ENCODE assay signal across 8 mouse cellular contexts in genomic region chr11:65852066-65852465, GRCm38 (mm10). TPM values are rescaled to one million over a fixed set of nuclear protein-coding genes. Genes with fewer than 3 reads are reported as not detected.
DNase-seq lines count a peak whose midpoint lies in the region; ATAC-seq and TF ChIP-seq lines count a peak whose summit lies in the region.

No protein-coding gene starts in this region.

- H3K4me3 ChIP-seq in kidney, postnatal 0 days (replicated peaks; ENCODE audit: low read depth, low read length), result no peak overlapping the region
- H3K4me3 ChIP-seq in thymus, adult 2 months (ENCODE audit: control insufficient read depth, insufficient read depth, low read length), result no peak overlapping the region
- no peak overlapping the region for H3K4me3 ChIP-seq in intestine, embryonic 15.5 days (replicated peaks)

- H3K4me1 ChIP-seq in kidney, postnatal 0 days (replicated peaks; ENCODE audit: insufficient read depth, low read length), result no peaks in the 10 kb centered on the region
- no peaks in the 10 kb centered on the region for H3K4me1 ChIP-seq in thymus, adult 2 months (replicated peaks; ENCODE audit: control insufficient read depth, insufficient read depth, low read length)
- no peaks in the 10 kb centered on the region for H3K4me1 ChIP-seq in intestine, embryonic 15.5 days (replicated peaks)

- H3K27me3 ChIP-seq in kidney, postnatal 0 days (ENCODE audit: insufficient read depth, low read length), result no peaks in the 10 kb centered on the region
- H3K27me3 ChIP-seq in thymus, adult 2 months (ENCODE audit: control insufficient read depth, insufficient read depth, low read length), result no peaks in the 10 kb centered on the region
- no peaks in the 10 kb centered on the region for H3K27me3 ChIP-seq in intestine, embryonic 15.5 days (replicated peaks)

- no peaks in the 10 kb centered on the region for H3K9me3 ChIP-seq in kidney, postnatal 0 days (replicated peaks; ENCODE audit: low read length)
- no peaks in the 10 kb centered on the region for H3K9me3 ChIP-seq in intestine, embryonic 15.5 days

- peak; percentile 53; the same call in 1 of the 2 replicates for TF ChIP-seq CTCF in kidney, postnatal 0 days (IDR thresholded peaks at IDR 0.05; ENCODE audit: low read depth)
- no peak for TF ChIP-seq CTCF in thymus, adult 2 months (IDR thresholded peaks at IDR 0.05; ENCODE audit: borderline replicate concordance, control insufficient read depth, extremely low read depth, insufficient read depth, low read length, poor library complexity)

- H3K27ac ChIP-seq in kidney, postnatal 0 days, result no peak overlapping the region
- no peak overlapping the region for H3K27ac ChIP-seq in thymus, adult 2 months (ENCODE audit: control insufficient read depth, insufficient read depth, low read length)
- no peak overlapping the region for H3K27ac ChIP-seq in intestine, embryonic 15.5 days

- 5% methylated on average over 1 of the region's 1 CpGs for WGBS in kidney, postnatal 0 days
- 7% methylated on average over 1 of the region's 1 CpGs for WGBS in thymus, adult 2 months
- 19% methylated on average over 1 of the region's 1 CpGs for WGBS in intestine, embryonic 15.5 days

- TF ChIP-seq POLR2A in thymus, adult 2 months (IDR thresholded peaks at IDR 0.05; ENCODE audit: control insufficient read depth, extremely low read depth, insufficient read depth, low read length, poor library complexity), result no peak

- DNase-seq in kidney, postnatal 0 days (ENCODE audit: low spot score), result peak; percentile 37
- no peak for DNase-seq in kidney, adult 18-20 months
- DNase-seq in thymus, adult 2 months, result peak; percentile 7
- no peak for DNase-seq in thymus, adult 18-20 months
- peak; percentile 3 for DNase-seq in fibroblast of lung, adult 2 months (ENCODE audit: low read depth)
- DNase-seq in thymus, postnatal 4 days, result peak; percentile 53
- no peak for DNase-seq in spleen, adult 18-20 months

- H3K9ac ChIP-seq in kidney, postnatal 0 days (ENCODE audit: low read depth, low read length), result no peak overlapping the region
- H3K9ac ChIP-seq in intestine, embryonic 15.5 days, result no peak overlapping the region

- no peak overlapping the region for H3K4me2 ChIP-seq in kidney, postnatal 0 days (ENCODE audit: low read length)
- H3K4me2 ChIP-seq in intestine, embryonic 15.5 days (replicated peaks), result no peak overlapping the region

- H3K36me3 ChIP-seq in kidney, postnatal 0 days (ENCODE audit: insufficient read depth, low read length), result no peaks in the 10 kb centered on the region
- no peaks in the 10 kb centered on the region for H3K36me3 ChIP-seq in thymus, adult 2 months (ENCODE audit: control insufficient read depth, insufficient read depth, low read length)
- no peaks in the 10 kb centered on the region for H3K36me3 ChIP-seq in intestine, embryonic 15.5 days

- no peak for ATAC-seq in kidney, postnatal 0 days (replicated peaks; ENCODE audit: low FRiP score, low read depth)
- no peak for ATAC-seq in intestine, embryonic 15.5 days

RNA-seq across cellular contexts. Expression of gene Zkscan6, which starts 45.1 kb away (rescaled TPM):
- 13.5 and 13.7 TPM in 2 replicates for polyA plus RNA-seq in kidney, postnatal 0 days (2015; fragmentation: Nextera tagmentation; extraction: Ambion mirVana)
- 7.6 TPM in 2 replicates for polyA plus RNA-seq in thymus, adult 2 months (2012; rRNA removed)
- 14.5 and 15.1 TPM in 2 replicates for polyA plus RNA-seq in intestine, embryonic 15.5 days (2015; fragmentation: Nextera tagmentation; extraction: Ambion mirVana)

Comparison
In these comparisons a context has a peak if more than half of its experiments do, and no peak if none do; other contexts are left out.
1. DNase-seq: peak in kidney, postnatal 0 days (single experiment), thymus, adult 2 months (single experiment), fibroblast of lung, adult 2 months (single experiment) and thymus, postnatal 4 days (single experiment); none in kidney, adult 18-20 months (single experiment), thymus, adult 18-20 months (0 of 2) and spleen, adult 18-20 months (0 of 2).